21 mouse cellular contexts compared by ENCODE assay signal in genomic region chr9:47612894-47613412, GRCm38 (mm10).
DNase-seq lines count a peak whose midpoint lies in the region; ATAC-seq and TF ChIP-seq lines count a peak whose summit lies in the region.
"Had no signal": no experiment of that assay in that cellular context is flagged by ENCODE, and none has a peak within 500 bp of the region (broad histone marks: within the 10 kb centered on the region; RNA-seq: fewer than 3 reads in every experiment).

No protein-coding gene starts in this region.

- 50% methylated on average over 13 of the region's 13 CpGs for WGBS in lung, embryonic 15.5 days
- WGBS in lung, postnatal 0 days: 50% methylated on average over 13 of the region's 13 CpGs
- WGBS in stomach, postnatal 0 days: 55% methylated on average over 13 of the region's 13 CpGs

- H3K4me1 ChIP-seq in lung, embryonic 15.5 days: peaks cover 36% of the 10 kb centered on the region; the same call in 1 of the 2 replicates
- no peaks in the 10 kb centered on the region; the same call in 1 of the 2 replicates for H3K4me1 ChIP-seq in lung, postnatal 0 days (ENCODE audit: insufficient read depth, low read depth, low read length)
- H3K4me1 ChIP-seq in stomach, postnatal 0 days (replicated peaks; ENCODE audit: control insufficient read depth, insufficient read depth): no peaks in the 10 kb centered on the region

- peaks cover 3% of the 10 kb centered on the region; the same call in 1 of the 2 replicates for H3K27me3 ChIP-seq in lung, embryonic 15.5 days
- H3K27me3 ChIP-seq in lung, postnatal 0 days (replicated peaks; ENCODE audit: insufficient read depth, low read length): no peaks in the 10 kb centered on the region
- H3K27me3 ChIP-seq in stomach, postnatal 0 days (ENCODE audit: control insufficient read depth, insufficient read depth, low read length): no peaks in the 10 kb centered on the region
- H3K27me3 ChIP-seq: CH12.LX; embryonic facial prominence, embryonic 12.5 days; forebrain, embryonic 12.5 days; heart, embryonic 12.5 days; hindbrain, embryonic 15.5 days; Patski had no signal

- no peak overlapping the region for H3K9ac ChIP-seq in lung, embryonic 15.5 days
- H3K9ac ChIP-seq in lung, postnatal 0 days (replicated peaks; ENCODE audit: low read depth): no peak overlapping the region
- no peak overlapping the region for H3K9ac ChIP-seq in stomach, postnatal 0 days (ENCODE audit: low read length)
- H3K9ac ChIP-seq: embryonic facial prominence, embryonic 12.5 days; forebrain, embryonic 12.5 days; heart, embryonic 12.5 days; hindbrain, embryonic 15.5 days had no signal

- H3K9me3 ChIP-seq in lung, embryonic 15.5 days: no peaks in the 10 kb centered on the region
- no peaks in the 10 kb centered on the region for H3K9me3 ChIP-seq in lung, postnatal 0 days (ENCODE audit: low read length)
- no peaks in the 10 kb centered on the region for H3K9me3 ChIP-seq in stomach, postnatal 0 days (ENCODE audit: control insufficient read depth, low read length)
- H3K9me3 ChIP-seq: embryonic facial prominence, embryonic 12.5 days; forebrain, embryonic 12.5 days; heart, embryonic 12.5 days; hindbrain, embryonic 15.5 days had no signal

- no peak for TF ChIP-seq EP300 in lung, postnatal 0 days (IDR thresholded peaks at IDR 0.05)
- no peak for TF ChIP-seq EP300 in stomach, postnatal 0 days (optimal IDR thresholded peaks at IDR 0.05)

- DNase-seq in heart, adult 11 months: peak; percentile 70
- no peak for DNase-seq in heart, postnatal 14 days
- no peak for DNase-seq in lung, postnatal 14 days
- peak; percentile 32 for DNase-seq in lung, postnatal 0 days (ENCODE audit: low spot score)
- DNase-seq in stomach, postnatal 0 days (ENCODE audit: low spot score): peak; percentile 34
- DNase-seq in cerebellum, postnatal 25 days: no peak
- DNase-seq: adrenal gland, adult 2 months; adrenal gland, postnatal 25 days; cerebellum, adult 11 months; cerebellum, adult 8-10 months; cerebellum, postnatal 14 days; gastrocnemius, postnatal 14 days; heart, postnatal 36 days had no signal

- no peak for ATAC-seq in lung, embryonic 15.5 days (ENCODE audit: borderline replicate concordance, extremely low read depth, low FRiP score, low TSS enrichment)
- no peak for ATAC-seq in lung, postnatal 0 days
- ATAC-seq in stomach, postnatal 0 days (ENCODE audit: low FRiP score, low TSS enrichment): no peak
- ATAC-seq: activated CD4-positive, CD25-positive, alpha-beta regulatory T cell, adult 4 months; Patski had no signal

- 0 out of 2 replicates have a peak overlapping the region, but pooled peaks have one; percentile 15 for H3K4me2 ChIP-seq in lung, embryonic 15.5 days
- H3K4me2 ChIP-seq in lung, postnatal 0 days (replicated peaks; ENCODE audit: low read depth, low read length): no peak overlapping the region
- no peak overlapping the region for H3K4me2 ChIP-seq in stomach, postnatal 0 days (replicated peaks; ENCODE audit: low read depth)
- H3K4me2 ChIP-seq: embryonic facial prominence, embryonic 12.5 days; forebrain, embryonic 12.5 days; heart, embryonic 12.5 days; hindbrain, embryonic 15.5 days had no signal

- no peak overlapping the region for H3K4me3 ChIP-seq in lung, embryonic 15.5 days
- H3K4me3 ChIP-seq in lung, postnatal 0 days (ENCODE audit: low read depth, low read length): no peak overlapping the region
- H3K4me3 ChIP-seq in stomach, postnatal 0 days (ENCODE audit: low read depth, low read length): no peak overlapping the region
- H3K4me3 ChIP-seq: embryonic facial prominence, embryonic 12.5 days; forebrain, embryonic 12.5 days; heart, embryonic 12.5 days; hindbrain, embryonic 15.5 days had no signal

- intact Hi-C loops in heart, postnatal 14 days (cut with DNase I): no loop called here

- no peaks in the 10 kb centered on the region for H3K36me3 ChIP-seq in lung, embryonic 15.5 days
- H3K36me3 ChIP-seq in lung, postnatal 0 days (ENCODE audit: insufficient read depth, low read length): no peaks in the 10 kb centered on the region
- no peaks in the 10 kb centered on the region for H3K36me3 ChIP-seq in stomach, postnatal 0 days (ENCODE audit: control insufficient read depth, insufficient read depth, low read length)
- H3K36me3 ChIP-seq: embryonic facial prominence, embryonic 12.5 days; forebrain, embryonic 12.5 days; heart, embryonic 12.5 days; hindbrain, embryonic 15.5 days had no signal

- peak overlapping the region; percentile 54 for H3K27ac ChIP-seq in lung, embryonic 15.5 days
- no peak overlapping the region for H3K27ac ChIP-seq in lung, postnatal 0 days (ENCODE audit: low read length)
- no peak overlapping the region for H3K27ac ChIP-seq in stomach, postnatal 0 days (replicated peaks)
- H3K27ac ChIP-seq: embryonic facial prominence, embryonic 12.5 days; hindbrain, embryonic 15.5 days had no signal

- no peak for TF ChIP-seq CTCF in lung, postnatal 0 days (IDR thresholded peaks at IDR 0.05)
- TF ChIP-seq CTCF in stomach, postnatal 0 days (IDR thresholded peaks at IDR 0.05; ENCODE audit: low read depth): no peak

Comparison
In these comparisons a context has a peak if more than half of its experiments do, and no peak if none do; other contexts are left out.
1. DNase-seq: peak in heart, adult 11 months (single experiment), lung, postnatal 0 days (single experiment) and stomach, postnatal 0 days (single experiment); none in heart, postnatal 14 days (0 of 2), lung, postnatal 14 days (single experiment) and cerebellum, postnatal 25 days (0 of 2).